Comparison of ENCODE assay signal across 12 mouse cellular contexts in the genomic region with DNA sequence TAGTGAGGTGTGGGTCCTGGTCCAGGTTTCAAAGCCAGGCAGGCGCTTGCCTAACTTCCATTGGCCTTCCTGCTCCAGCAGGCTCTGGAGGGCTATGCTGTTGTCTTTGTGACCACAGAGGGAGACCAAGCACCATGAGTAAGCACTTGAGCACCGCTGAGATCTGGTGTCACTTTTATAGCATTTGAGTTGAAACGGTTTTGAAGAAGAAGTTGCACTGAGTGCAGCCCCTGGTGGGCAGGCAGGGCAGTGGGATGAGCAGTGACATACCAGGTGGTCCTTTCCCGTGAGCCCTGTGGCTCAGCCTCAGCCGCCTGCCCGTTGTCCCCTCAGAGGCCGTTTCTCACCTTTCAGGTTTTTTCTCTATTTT. TPM values are rescaled to one million over a fixed set of nuclear protein-coding genes. Genes with fewer than 3 reads are reported as not detected.
DNase-seq lines count a peak whose midpoint lies in the region; ATAC-seq lines count a peak whose summit lies in the region.
"Had no signal": no experiment of that assay in that cellular context is flagged by ENCODE, and none has a peak within 500 bp of the region (broad histone marks: within the 10 kb centered on the region; RNA-seq: fewer than 3 reads in every experiment).

No protein-coding gene starts in this region.

- intact Hi-C loops in left cerebral cortex, postnatal 10 days (cut with DNase I): no loop called here
- intact Hi-C loops in gastrocnemius, postnatal 36 days (cut with DNase I): no loop called here

- DNase-seq in 416B (ENCODE audit: low read depth) (peak; percentile 93), ES-CJ7 (ENCODE audit: low read depth, low spot score) (peak; percentile 17)
- peak; percentile 12 to 23 for DNase-seq in natural killer cell, adult 2 months (ENCODE audit: low spot score in 2 of 2)
- DNase-seq in left cerebral cortex, postnatal 10 days (ENCODE audit: extremely low spot score in 1 of 2, low spot score in 2 of 2): no peak
- DNase-seq in gastrocnemius, postnatal 36 days: no peak
- DNase-seq: cerebellum, postnatal 36 days; kidney, postnatal 4 days had no signal

- ATAC-seq in inflammation-experienced regulatory T-cells, adult 6 months: peak; percentile 32
- no peak for ATAC-seq in kidney, embryonic 14.5 days (ENCODE audit: low FRiP score, low TSS enrichment)
- ATAC-seq: midbrain, embryonic 13.5 days had no signal

- H3K4me1 ChIP-seq in kidney, embryonic 14.5 days (ENCODE audit: control insufficient read depth, insufficient read depth, low read length): no peaks in the 10 kb centered on the region
- H3K4me1 ChIP-seq: forebrain, embryonic 10.5 days; midbrain, embryonic 13.5 days had no signal

- no peaks in the 10 kb centered on the region for H3K27me3 ChIP-seq in kidney, embryonic 14.5 days (ENCODE audit: control insufficient read depth, insufficient read depth, low read length)
- H3K27me3 ChIP-seq: midbrain, embryonic 13.5 days had no signal

- no peaks in the 10 kb centered on the region for H3K9me3 ChIP-seq in kidney, embryonic 14.5 days (ENCODE audit: control insufficient read depth, low read length)
- H3K9me3 ChIP-seq: forebrain, embryonic 10.5 days; midbrain, embryonic 13.5 days had no signal

- no peak overlapping the region for H3K4me3 ChIP-seq in kidney, embryonic 14.5 days (ENCODE audit: low read length)
- H3K4me3 ChIP-seq: forebrain, embryonic 10.5 days; midbrain, embryonic 13.5 days had no signal

- H3K4me2 ChIP-seq in kidney, embryonic 14.5 days (replicated peaks; ENCODE audit: low read depth, low read length): no peak overlapping the region
- H3K4me2 ChIP-seq: hindbrain, embryonic 14.5 days; midbrain, embryonic 13.5 days had no signal

- no peak overlapping the region for H3K9ac ChIP-seq in kidney, embryonic 14.5 days (ENCODE audit: low read depth, low read length)
- H3K9ac ChIP-seq: hindbrain, embryonic 14.5 days; midbrain, embryonic 13.5 days had no signal

- no peaks in the 10 kb centered on the region; the same call in 1 of the 2 replicates for H3K36me3 ChIP-seq in kidney, embryonic 14.5 days (ENCODE audit: control insufficient read depth, insufficient read depth, low read length)

- WGBS in kidney, embryonic 14.5 days: 62% methylated on average over 7 of the region's 7 CpGs

- no peak overlapping the region for H3K27ac ChIP-seq in kidney, embryonic 14.5 days (ENCODE audit: low read depth, low read length)
- H3K27ac ChIP-seq: forebrain, embryonic 10.5 days; hindbrain, embryonic 14.5 days; midbrain, embryonic 13.5 days had no signal

RNA-seq across cellular contexts. Expression of gene Zfp750, which starts 41.1 kb away (rescaled TPM):
- polyA plus RNA-seq in inflammation-experienced regulatory T-cells, adult 6 months (2017; shearing (Covaris generic)): 1 to 10 TPM in 1 of 3 experiments, under 1 TPM in 2; 0.78 to 1.3 (median 0.94) TPM
- total RNA-seq in left cerebral cortex, postnatal 10 days (2021): not detected
- total RNA-seq in gastrocnemius, postnatal 36 days (2021): under 1 TPM; 0.20 to 0.35 TPM
- 0.40 and 0.47 TPM in 2 replicates for polyA plus RNA-seq in kidney, embryonic 14.5 days (2014; fragmentation: Nextera tagmentation; extraction: Ambion mirVana)

Comparison
In these comparisons a context has a peak if more than half of its experiments do, and no peak if none do; other contexts are left out.
1. DNase-seq: peak in 416B (single experiment), ES-CJ7 (single experiment) and natural killer cell, adult 2 months (2 of 2); none in left cerebral cortex, postnatal 10 days (0 of 2) and gastrocnemius, postnatal 36 days (0 of 2).